Mouse (Mus musculus) cortical plate, adult 2 months (tissue): Measurements from ENCODE around the gene Disp2.

ENCODE experiments used
- CTCF ChIP-seq: fragments of 200-500 bp; IDR thresholded peaks from 2 replicates; pipeline ENCODE4 v1.5.1; 2011; ENCODE audit warnings: mild to moderate bottlenecking, control low read depth, low read length; ENCODE audit not compliant: insufficient read depth; ENCODE audit errors: extremely low read depth
- POLR2A ChIP-seq: fragments of 200-500 bp; IDR thresholded peaks from 2 replicates; pipeline ENCODE4 v1.6.1; 2011; ENCODE audit warnings: mild to moderate bottlenecking, low read length, control low read depth; ENCODE audit not compliant: insufficient read depth; ENCODE audit errors: extremely low read depth

GRCm38 (mm10) chr2:118752792-118753108 lies 26.8 kb upstream of the Disp2 start:
- TF ChIP-seq POLR2A, result no peak
- no peak for TF ChIP-seq CTCF
